Mouse (Mus musculus): ENCODE data around the gene Ktn1.

Ktn1 gene

DNA sequence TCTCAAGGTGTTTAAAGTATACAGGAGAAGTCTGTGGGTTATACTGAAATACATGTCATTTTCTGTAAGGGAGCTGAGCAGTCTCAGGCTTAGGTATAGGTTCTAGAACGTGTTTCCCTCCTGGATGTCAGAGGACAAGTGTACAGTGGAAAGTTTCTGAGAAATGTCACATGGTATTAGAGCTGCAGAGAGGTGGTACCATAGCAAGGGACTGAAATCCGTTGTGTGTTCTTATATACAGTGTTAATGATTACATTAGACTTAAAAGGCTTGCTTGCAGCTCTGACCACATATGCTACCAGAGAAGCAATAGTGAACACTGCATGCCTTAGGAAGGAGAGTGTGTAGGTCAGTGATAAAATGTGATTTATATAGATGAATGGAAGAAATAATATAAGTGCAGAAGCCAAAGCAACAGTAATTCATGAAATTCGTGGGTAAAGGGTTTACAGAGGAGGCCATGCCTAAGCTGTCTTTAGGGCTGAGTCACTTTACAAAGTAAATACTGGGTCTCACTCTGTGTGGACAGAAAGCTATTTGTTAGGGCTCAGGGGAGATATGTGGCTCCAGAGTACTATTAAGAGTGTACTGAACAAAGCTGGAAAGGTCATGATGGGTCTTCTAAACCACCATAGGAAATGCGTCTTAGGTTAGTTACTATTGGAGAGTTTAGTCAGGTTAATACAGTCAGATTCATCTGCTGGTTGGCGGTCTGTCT lies 17.0 kb downstream of the Ktn1 start:
- no peak for DNase-seq

DNA sequence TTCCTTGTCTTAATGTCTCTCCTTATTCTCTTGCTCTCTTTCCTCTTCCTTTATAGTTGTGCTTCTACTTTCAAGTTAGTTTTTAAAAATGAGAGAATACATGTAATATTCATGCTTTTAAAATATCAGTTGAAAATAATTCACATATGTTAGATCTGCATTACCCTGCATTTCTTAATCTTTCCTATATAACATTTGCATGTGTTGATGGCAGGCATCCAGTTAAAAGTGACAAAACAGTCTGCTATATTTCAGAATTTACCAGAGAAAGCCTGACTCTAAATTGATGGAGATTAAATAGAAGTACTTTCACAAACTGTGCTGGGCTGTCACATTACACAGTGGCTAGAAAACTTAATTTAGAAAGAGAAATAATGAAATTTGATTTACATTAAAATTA lies 19.8 kb downstream of the Ktn1 start:
- no peak for DNase-seq

DNA sequence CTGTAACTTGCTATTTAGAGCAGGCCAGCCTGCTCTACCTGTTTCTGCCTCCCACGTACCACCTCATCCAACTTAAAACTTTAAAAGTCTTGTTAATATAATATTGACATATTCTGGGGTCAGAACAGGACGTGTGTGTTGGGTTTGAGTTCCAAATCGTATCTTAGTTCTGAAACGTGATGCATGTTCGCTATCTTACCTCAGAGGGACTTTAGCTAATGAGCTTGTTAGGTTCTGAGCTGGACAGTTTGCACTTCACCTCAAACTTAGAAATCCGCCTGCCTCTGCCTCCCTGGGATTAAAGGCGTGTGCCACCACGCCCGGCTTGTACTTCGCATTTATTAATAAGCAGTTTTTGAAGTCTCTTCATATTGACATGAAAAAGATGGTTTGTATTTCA lies 34.6 kb downstream of the Ktn1 start:
- no peak for DNase-seq

DNA sequence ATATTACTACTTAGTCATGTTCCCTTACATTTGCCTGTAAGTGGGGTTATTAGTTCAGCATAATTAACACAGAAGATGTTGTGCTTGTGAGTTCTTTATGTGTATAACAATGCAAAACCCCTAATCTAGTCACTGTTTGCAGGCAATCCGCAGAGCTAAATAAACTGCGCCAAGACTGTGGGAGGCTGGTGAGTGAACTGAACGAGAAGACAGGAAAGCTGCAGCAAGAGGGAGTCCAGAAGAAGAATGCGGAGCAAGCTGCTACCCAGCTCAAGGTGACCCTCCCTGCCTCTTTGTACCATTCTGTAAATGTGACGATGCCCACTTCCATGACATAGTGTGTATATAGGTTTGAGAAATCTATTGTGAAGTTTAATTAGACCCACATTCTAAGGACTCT lies 36.3 kb downstream of the Ktn1 start:
- DNase-seq = no peak

DNA sequence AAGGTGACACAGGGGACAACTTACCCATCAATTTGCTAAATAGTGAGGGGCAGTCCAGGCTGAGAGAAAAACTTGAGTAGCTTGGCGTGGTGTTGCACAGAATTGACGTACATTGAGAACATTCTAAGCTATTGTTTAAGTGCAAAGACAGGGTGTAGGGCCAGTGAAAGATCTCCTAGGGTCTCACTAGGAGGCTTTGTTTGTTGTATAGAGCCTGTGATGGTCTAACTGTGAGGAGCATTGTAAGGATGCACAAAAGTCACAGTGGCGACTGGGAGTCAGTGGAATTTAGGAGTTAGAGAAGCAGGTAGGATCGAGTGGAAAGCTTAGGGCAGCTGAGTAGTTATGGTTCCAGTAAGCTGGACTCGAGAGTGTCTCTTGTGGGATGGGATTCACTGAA lies 50.9 kb downstream of the Ktn1 start:
- DNase-seq = no peak

DNA sequence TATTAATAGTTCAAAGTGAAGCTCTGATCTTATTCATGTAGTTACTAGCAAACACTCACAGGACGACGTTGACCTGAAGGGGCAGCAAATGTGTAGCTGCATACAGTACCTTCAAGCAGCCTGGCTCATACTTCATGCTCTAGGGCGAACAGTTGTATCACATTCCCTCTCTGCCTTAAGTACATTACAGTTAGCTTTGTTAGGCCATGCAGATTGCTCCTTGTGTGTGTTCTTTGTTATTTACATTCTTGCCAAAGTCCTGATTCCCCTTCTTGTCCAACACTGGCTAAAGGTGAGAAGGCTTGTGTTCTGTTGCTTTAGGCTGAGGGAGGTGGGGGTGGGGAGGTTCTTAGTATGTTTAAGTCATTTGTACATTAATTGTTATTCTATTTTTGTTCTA lies 61.3 kb downstream of the Ktn1 start:
- no peak for DNase-seq

DNA sequence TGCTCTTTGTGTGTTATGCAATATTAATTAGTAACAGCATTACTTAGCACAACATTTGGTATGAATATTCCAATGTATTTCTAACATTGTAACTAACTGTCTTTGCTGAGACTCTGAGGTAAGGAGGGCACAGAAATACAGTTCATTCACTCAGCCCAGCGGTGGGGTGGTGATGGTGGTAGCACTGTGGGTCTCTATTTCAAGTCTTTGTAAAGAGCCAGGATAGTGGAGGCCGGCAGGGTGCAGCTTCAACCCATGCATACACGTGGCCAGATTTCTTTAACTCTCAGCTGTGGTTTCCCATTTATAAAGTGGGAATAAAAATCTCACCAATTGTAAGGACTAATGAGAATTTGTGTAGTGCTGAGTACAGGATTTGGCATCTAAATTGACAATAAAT lies 67.5 kb downstream of the Ktn1 start:
- DNase-seq = no peak

DNA sequence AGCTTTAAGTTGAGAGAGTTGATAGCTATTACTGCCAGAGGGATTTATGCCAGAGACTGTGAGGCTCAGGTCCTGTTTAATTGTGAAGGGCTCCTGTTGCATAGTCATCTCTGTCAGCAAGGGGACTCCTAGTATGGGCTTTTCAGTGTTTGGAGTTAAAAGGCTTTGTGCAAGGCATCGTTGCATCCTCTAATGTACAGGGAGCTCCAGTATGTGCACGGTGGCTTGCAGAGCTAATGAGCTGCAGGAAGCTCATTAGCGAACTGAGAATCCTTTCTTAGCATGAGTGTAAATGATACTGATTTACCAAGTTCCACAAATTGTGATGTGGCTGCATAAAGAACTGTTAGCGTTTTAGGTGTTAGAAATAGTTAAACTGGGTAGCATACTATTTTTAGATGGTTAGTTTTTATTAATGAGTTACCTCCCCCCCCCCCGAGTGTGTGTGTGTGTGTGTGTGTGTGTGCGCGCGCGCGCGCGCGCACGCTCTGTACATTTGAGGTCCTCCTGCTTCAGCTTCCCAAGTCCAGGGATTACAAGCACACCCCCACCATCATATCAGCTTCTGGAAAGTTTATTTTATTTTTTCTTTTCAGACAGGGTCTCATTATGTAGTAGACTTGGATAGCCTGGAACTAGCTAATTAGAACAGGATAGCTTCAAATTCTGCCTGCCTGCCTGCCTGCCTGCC lies 69.8 kb downstream of the Ktn1 start:
- no peak for DNase-seq

DNA sequence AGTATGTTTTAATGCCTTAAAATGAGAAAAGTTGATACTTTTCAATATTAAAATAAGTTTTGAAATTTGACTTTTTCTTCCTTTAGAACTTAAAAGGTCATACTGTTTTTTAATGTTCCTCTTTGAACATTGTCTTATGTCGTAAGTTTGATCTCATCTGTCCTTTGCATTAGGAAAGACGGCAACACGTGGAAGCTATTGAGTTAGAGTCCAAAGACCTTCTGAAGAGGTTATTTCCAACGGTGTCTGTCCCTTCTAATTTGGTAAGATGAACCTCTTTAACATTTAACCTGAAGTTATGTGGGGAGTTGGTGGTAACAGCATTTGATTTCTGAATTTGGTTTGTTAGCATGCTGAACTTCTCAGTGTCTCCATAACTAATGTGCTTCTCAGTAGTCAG lies 71.8 kb downstream of the Ktn1 start:
- no peak for DNase-seq

DNA sequence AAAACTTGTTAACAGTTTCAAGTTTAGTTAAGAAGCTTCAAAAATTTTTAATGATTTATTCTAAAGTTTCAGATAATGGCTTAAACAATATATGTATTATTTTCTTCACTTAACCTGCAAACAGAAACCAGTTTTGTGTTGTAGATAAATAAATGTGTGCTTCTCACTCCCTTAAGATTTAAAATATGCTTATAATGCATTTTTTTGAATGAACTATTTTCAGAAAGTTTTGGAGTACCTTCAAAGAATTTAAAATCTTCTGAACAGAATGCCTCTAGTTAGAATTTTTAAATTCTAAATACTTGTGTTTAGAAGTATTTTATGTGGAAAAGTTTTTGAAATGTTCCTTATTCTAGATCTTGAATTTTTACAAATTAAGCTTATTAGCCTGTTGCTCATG lies 74.8 kb downstream of the Ktn1 start:
- DNase-seq = no peak

DNA sequence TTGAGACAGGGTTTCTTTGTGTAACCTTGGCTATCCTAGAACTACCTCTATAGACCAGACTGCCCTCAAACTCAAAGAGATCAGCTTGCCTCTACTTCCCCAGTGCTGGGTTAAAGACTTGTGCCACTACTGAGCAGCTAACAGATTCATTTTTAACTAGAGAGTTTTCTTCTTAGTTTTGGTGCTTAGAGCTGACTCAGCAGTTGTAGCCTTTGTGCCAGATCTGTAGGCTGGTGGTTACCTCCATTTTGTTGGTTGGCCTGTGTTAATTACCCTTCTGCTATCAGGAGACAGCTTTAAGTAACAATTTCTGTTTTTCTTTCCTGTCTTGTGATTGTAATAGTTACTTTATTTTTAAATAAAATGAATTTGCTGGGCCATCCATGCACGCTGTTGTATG lies 80.3 kb downstream of the Ktn1 start:
- no peak for DNase-seq

DNA sequence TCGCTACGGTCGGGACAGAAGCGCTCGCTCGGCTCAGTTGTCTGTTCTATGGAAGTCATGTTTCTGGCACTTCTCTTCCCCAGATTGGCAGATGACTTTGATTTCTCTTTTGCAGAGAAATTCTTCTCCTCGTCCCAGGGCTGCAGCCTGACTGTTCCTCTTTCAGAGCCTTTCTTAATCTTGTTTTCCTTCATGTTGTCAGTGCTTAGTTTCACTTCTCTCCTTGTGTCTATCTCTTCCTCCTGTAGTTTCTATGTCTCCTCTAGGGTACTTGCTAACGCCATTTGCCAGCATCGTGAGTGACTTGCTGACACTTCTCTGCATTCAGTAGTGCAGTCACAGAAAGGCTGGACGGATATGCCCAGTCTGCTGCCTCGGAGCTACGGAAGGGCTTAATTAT lies 87.1 kb downstream of the Ktn1 start:
- DNase-seq = no peak

DNA sequence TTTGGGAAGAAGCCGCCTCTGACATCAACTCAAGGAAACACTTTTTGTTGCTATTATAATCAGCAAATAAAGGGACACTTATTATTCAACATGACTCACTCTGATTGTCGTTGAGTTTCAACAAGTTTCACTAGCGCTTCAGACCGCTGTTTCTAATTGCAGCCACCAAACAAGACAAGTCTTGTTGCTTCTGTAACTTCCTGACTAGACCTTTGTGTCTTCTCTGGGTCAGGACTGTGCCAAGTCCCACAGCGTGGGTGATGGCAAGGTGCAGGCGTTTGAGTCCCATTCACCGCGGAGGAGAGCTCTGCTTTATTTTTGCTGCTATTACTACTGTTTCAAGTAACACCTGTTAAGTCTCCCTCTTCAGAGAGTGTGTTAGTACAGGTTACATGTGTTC lies 88.2 kb downstream of the Ktn1 start:
- no peak for DNase-seq

DNA sequence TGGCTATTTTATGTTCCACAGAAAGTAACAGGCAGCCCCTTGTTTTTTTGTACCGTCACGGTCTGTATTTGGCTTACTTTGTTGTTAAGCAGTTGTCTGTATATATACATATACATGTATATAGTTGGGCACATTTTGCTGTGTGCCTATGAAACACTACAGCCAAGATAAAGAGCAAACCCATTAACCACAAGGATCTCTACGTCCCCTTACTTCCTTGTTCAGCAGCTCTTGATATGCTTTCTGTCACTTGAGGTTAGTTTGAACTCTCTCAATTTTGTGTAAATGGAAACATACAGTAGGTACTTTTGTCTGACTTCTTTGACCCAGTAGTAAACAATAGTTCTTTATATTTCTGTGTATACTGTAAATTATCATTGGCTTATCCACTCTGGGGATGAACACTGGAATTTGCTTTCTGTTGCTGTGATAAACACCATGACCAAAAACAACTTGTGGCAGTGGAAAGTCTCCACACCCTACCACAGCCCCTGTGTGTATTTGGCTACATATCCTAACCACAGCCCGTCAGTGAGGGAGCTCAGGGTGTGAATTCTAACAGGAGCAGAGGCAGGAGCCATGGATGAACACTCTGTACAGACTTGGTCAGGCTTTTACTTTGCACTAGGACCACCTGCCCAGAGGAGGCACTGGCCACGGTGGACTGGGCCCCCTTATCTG lies 92.2 kb downstream of the Ktn1 start:
- DNase-seq = no peak

DNA sequence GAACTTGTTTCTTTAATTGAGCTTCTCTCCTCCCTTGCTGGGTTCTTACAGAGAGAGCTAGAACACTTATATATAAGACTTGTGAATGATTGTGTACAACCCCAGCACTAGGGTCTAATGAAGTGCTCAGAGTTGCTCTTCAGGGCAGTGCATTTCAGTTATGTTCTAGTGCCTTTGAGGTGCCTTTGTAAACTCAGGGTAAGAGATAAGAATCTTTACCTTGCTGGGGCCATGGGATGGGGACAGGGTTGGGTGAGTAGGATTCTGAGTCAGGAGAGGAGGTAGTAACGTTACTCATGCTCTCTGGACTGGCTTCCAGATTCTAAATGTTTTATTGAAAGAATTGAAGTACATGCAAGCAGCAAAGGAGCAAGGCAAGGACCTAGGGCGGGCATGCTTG lies 92.8 kb downstream of the Ktn1 start:
- no peak for DNase-seq

DNA sequence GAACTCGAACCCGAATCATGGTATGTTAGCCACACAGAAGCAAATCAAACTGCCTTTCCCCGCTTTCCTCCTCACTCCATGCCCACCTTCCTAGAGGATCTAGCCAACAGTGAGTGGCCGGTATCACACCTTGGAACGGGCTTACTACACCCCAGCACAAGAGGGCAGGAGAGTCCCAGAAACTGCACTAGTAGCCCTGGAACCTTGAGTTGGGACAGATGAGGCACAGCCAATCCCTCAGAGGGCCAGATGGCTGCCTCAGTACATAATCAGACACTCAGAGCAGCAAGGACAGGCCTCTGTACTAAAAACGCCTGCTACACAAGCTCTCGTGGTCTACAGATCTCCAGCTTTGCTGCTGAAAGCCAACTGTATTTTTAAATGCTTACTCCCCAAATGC lies 94.4 kb downstream of the Ktn1 start:
- no peak for DNase-seq

DNA sequence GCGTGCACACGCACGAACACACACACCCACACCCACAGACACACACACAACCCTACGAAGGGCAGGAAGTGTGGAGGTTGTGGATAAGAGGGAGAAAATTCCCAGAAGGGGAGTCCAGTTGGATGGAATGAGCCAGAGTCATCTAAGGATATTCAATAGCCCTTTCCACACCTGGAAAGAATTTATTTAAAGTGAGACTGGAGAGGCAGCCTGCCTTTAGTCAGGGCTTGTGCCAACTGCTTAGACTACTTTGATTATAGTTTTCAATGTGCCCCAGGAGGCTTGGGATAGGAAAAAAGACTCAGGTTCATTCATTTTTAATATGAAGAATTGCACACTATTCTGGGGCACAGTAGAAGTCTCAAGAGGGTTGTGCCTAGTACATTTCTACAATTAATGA lies 96.8 kb downstream of the Ktn1 start:
- no peak for DNase-seq

DNA sequence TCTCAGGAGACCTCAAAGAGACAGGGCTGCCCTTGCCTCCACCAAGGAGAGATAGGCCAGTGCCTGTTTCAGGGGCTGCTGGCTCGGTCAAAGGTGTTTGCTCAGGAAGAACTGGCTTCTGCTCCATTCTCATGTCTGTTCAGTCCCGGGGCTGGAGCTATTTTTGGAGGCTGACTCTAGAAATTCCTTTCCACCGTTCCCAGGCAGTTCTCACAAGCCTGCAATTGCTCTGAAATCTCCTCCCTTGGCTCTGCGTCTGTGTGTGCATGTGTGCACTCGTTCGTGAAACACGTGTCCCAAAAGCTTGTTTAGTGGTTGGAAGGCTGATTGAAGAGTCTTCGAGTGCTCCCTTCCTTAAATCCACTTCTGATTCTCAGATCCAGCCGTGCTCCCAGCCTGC lies 99.3 kb downstream of the Ktn1 start:
- no peak for DNase-seq

DNA sequence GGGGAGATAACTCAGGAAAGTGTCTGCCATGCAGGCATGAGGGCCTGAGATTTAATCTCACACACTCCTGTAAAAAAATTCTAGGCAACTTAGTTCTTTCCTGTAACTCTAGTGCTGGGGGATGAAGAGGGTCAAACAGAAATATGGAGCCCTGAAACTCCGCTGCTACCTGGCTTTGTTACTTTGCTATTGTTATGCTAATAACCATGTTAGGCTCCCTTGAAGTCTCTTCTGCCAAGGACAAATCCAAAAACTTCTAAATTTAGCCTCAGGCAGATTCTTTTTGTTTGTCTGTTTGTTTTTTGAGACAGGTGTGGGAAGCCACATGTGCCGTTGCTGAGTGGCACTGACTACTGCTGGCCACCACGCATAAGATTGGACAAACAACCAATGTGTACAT lies 100.5 kb downstream of the Ktn1 start:
- no peak for DNase-seq

DNA sequence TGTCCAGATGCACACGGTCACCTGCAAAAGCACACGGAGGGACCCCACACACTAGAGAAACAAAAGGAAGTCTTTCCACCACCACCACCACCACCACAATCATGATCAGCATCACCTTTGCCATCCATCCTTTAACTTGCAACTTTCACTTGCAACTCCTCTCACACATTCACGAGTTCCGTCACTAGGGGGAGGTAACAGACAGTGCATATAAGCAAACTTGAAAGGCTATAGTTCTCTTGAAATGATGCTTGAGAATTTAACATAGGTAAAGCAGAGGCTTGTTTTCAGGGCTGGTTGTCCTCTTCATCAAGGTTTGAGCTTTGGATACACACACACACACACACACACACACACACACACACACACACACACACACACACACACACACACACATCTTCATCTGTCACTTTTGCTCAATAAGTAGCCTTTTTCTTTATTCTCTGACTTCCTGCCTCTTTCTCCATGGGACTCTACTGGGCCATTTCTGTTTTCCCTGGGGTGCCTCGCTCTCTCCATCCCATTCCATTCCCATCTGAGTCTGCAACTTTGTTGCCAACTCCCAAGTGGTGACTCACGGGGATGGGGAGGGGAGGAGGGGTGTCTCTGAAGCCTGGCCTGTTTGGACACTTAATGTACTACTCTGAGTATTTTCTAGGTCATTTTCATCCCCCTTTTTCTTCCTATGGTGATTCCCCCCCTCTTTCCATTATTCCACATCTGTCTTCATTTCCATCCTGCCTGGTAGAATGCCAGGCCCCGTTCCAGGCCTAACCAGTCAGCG lies 103.4 kb downstream of the Ktn1 start:
- DNase-seq = peak; percentile 46

DNA sequence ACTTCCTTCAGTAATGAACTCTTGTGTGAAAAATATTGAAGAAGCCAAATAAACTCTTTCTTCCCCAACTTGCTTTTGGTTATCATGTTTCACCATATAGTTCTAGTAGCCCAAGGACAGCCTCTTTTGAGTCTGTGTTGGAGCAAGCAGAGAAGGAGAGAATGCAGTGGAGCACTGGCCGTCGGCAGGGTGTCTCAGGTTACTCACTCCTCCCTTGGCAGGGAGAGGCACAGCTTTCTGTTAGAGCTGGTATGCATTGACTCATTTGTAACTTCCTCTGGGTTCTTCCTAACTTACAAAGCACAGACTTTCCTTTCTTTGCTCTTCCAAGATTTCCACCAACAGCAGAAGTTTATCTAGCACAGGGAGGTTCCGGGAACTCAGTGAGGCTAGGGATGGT lies 105.3 kb downstream of the Ktn1 start:
- DNase-seq = no peak

DNA sequence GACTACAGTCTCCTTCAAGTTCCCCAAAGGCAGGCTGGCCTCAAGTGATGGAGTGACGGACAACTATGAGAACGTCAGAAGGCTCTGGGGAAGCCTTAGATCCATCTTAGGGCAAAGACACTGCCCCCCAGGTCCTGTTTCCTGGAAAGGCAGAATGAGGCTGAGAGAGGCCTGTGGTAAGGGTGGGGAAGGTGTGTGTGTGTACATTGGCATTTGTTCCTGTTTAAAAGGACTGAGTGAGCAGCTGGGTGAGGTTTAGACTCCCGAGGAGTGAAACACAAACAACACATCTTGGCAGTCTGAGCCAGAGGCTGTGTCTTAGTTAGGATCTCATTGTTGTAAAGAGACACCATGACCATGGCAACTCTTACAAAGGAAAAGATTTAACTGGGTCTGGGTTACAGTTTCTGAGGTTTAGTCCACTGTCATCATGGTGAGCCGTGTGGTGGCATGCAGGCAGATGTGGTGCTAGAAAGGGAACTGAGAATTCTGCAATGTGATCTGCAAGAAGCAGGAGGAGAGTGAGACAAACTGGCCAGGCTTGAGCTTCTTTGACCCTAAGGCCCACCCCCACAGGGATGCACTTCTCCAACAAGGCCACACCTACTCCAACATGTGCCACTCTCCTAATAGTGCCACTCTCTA lies 106.1 kb downstream of the Ktn1 start:
- DNase-seq = no peak

DNA sequence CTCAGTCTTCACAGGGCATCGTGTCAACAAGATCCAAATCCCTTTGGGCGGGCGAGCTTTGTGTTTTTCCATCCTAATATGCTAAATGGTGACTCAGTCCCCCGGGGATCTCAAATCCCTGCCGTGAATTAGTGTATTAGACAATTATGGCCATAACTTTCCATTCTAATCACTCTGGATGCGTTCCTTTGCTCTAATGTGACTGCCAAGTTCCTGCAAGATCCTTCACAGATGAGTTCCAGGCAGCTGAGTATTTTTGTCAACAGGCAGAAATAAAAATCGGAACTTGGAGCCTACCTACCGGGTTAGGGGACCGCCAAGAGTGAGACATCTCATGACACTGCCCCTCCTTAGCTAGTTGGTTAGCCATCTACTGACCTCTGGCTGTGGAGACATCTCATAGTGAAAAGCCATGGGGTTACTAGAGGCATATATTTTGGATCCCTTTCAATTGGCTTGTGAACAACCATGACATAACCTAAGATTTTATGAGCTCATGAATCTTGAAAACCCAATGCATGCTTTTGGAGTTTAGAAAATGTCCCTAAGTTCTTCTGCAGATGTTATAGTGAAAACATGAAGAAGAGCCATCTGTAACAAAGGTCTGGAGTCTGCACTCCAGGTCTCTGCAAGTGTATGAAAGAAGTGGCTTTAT lies 108.3 kb downstream of the Ktn1 start:
- no peak for DNase-seq
